Mouse (Mus musculus): ENCODE data around the gene Cep97. TPM values are rescaled to one million over a fixed set of nuclear protein-coding genes. Genes with fewer than 3 reads are reported as not detected.

The Cep97 gene
- polyA plus RNA-seq, 1 experiment: 4.6 TPM

DNA sequence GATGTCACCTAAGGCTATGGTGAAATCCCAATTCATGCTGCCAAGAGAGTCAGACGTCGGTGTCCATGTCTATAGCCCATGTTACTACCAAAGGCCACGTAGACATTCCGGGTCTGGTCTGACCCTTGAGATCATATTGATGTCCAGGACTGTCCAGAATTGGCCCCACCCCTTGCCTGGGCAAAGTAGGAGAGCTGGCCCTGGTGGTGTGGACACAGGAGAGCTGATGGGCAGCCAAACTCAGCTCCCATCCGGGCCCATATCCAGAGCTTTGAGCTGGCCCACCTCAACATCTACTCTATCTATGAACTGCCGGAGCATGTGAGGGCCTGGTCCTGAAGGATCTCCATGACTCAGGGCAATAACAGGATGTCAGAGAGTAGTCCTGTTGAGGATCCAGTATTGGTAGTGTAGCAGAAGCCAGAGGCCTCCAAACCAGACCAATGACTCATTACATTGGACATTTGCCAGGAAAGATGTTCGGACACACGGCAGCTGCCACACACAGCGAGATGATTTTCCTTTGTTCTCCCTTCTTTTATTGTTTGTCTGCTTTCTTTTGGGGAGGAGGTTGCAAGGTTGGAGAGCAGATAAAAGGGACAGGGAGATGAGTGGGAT lies 36.2 kb downstream of the Cep97 start:
- Histone ChIP-seq H3ac (ENCODE audit: control insufficient read depth, insufficient read length) (no peak overlapping the region), H3K79me2 (ENCODE audit: control insufficient read depth, insufficient read depth) (peaks cover 4% of the 10 kb centered on the region), H3K4me3 (no peak overlapping the region), H3K27me3 (ENCODE audit: control insufficient read depth, insufficient read depth, insufficient read length) (no peaks in the 10 kb centered on the region), H3K4me2 (ENCODE audit: low read depth) (peak overlapping the region; percentile 25), H3K36me3 (ENCODE audit: control insufficient read depth, insufficient read depth) (no peaks in the 10 kb centered on the region)
- no peak for TF ChIP-seq USF1 (IDR thresholded peaks at IDR 0.05; ENCODE audit: low read depth)
- TF ChIP-seq SRF (IDR thresholded peaks at IDR 0.05; ENCODE audit: control insufficient read depth, insufficient read length, low read depth): no peak
- TF ChIP-seq MYOD1 (IDR thresholded peaks at IDR 0.05; ENCODE audit: control insufficient read depth in 1 of 3, insufficient read length in 2 of 3, low read depth in 2 of 3): peak in 2 of 3 experiments; percentile 45 to 47
- no peak for TF ChIP-seq TCF12 (IDR thresholded peaks at IDR 0.05; ENCODE audit: insufficient read depth, poor library complexity, severe bottlenecking)
- no peak for TF ChIP-seq E2F4 (IDR thresholded peaks at IDR 0.05; ENCODE audit: insufficient read depth)
- no peak for TF ChIP-seq TCF3 (IDR thresholded peaks at IDR 0.05; ENCODE audit: insufficient read length, low read depth)
- TF ChIP-seq REST (IDR thresholded peaks at IDR 0.05; ENCODE audit: insufficient read depth, insufficient read length): no peak
- peak in 1 of 3 experiments; percentile 6 for TF ChIP-seq MYOG (IDR thresholded peaks at IDR 0.05; ENCODE audit: control insufficient read depth in 1 of 3, insufficient read depth in 1 of 3, insufficient read length in 2 of 3, low read depth in 2 of 3)
- TF ChIP-seq POLR2A (IDR thresholded peaks at IDR 0.05; ENCODE audit: insufficient read length, low read depth): no peak
- no peak for TF ChIP-seq MAX (IDR thresholded peaks at IDR 0.05; ENCODE audit: low read depth)
- no peak for TF ChIP-seq CEBPB (IDR thresholded peaks at IDR 0.05; ENCODE audit: insufficient read depth, poor library complexity, severe bottlenecking)
- no peak for TF ChIP-seq POLR2AphosphoS2 (IDR thresholded peaks at IDR 0.05; ENCODE audit: insufficient read length, low read depth)

DNA sequence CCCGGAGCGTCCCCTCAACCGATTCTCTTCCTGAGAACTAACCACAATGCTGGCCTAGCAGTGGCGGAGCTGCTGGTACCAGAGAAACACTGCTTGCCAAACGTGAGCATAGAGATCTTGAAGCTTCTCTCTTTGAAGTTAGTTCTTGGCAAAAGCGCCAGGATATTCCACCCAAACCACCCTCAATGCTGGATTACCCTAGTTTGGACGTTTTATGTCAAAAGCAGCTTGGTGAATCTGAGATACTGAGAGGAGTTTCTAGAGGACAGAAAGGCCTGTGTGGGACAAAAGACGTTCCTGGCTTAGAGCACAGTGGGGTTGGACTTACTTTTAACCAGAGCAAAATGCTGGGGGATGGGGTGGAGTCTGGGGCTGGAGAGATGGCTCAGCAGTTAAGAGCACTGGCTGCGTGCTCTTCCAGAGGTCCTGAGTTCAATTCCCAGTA lies 39.0 kb downstream of the Cep97 start:
- Histone ChIP-seq H3K79me2 (ENCODE audit: control insufficient read depth, insufficient read depth) (peaks cover 4% of the 10 kb centered on the region), H3K36me3 (ENCODE audit: control insufficient read depth, insufficient read depth) (no peaks in the 10 kb centered on the region), H3K4me2 (ENCODE audit: low read depth) (peak overlapping the region; percentile 83), H3ac (ENCODE audit: control insufficient read depth, insufficient read length) (peak overlapping the region; percentile 68), H3K27me3 (ENCODE audit: control insufficient read depth, insufficient read depth, insufficient read length) (no peaks in the 10 kb centered on the region), H3K4me3 (peak overlapping the region; percentile 44)
- TF ChIP-seq TCF12 (IDR thresholded peaks at IDR 0.05; ENCODE audit: insufficient read depth, poor library complexity, severe bottlenecking): no peak
- no peak for TF ChIP-seq TCF3 (IDR thresholded peaks at IDR 0.05; ENCODE audit: insufficient read length, low read depth)
- no peak for TF ChIP-seq MYOD1 (IDR thresholded peaks at IDR 0.05; ENCODE audit: control insufficient read depth in 1 of 3, insufficient read length in 2 of 3, low read depth in 2 of 3)
- TF ChIP-seq USF1 (IDR thresholded peaks at IDR 0.05; ENCODE audit: low read depth): no peak
- TF ChIP-seq CEBPB (IDR thresholded peaks at IDR 0.05; ENCODE audit: insufficient read depth, poor library complexity, severe bottlenecking): no peak
- TF ChIP-seq E2F4 (IDR thresholded peaks at IDR 0.05; ENCODE audit: insufficient read depth): no peak
- no peak for TF ChIP-seq MYOG (IDR thresholded peaks at IDR 0.05; ENCODE audit: control insufficient read depth in 1 of 3, insufficient read depth in 1 of 3, insufficient read length in 2 of 3, low read depth in 2 of 3)
- no peak for TF ChIP-seq SRF (IDR thresholded peaks at IDR 0.05; ENCODE audit: control insufficient read depth, insufficient read length, low read depth)
- no peak for TF ChIP-seq MAX (IDR thresholded peaks at IDR 0.05; ENCODE audit: low read depth)
- no peak for TF ChIP-seq POLR2A (IDR thresholded peaks at IDR 0.05; ENCODE audit: insufficient read length, low read depth)

DNA sequence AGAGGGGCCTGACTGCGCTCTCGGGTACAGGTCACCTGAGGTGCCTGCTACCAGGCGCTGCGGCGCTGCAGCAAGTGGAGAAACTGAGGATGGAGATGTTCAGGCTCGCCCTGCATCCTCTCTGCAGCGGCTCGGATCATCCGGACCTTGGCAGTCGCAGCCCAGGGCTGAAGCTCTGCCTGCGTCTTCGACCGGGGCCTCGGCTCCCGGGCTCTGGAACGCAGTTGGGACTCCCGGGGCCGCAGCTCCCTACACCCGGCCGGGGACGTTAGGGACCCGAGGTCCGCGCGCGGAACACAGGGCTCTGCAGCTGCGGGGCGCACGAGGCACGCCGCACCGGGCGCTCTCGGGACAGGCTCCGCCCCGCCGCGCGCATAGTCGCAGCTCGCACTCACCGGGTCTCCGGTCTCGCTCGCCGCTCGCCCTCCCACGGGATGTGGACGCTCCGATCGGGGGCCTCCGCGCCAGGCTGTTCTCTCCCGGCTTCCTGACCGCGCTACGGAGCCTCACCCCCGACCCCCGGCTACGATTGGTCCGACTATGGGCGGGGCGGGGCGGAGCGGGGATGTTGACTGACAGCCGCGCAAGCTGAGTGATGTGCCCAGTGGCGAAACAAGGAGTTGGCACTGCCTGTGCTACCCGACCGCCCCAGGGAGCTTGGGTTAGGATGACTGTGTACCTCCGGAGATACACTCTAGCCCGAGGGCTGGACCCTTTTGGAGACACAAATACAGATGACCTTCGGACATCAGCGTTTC lies 39.6 kb downstream of the Cep97 start, which contains the start of gene Nxpe3:
Gene Nxpe3, minus strand, starts transcription at position 393 of the 758 bp plus-strand sequence.
- Histone ChIP-seq H3K36me3 (ENCODE audit: control insufficient read depth, insufficient read depth) (no peaks in the 10 kb centered on the region), H3ac (ENCODE audit: control insufficient read depth, insufficient read length) (peak within 1 kb of the TSS; percentile 68), H3K79me2 (ENCODE audit: control insufficient read depth, insufficient read depth) (peaks cover 4% of the 10 kb centered on the region), H3K27me3 (ENCODE audit: control insufficient read depth, insufficient read depth, insufficient read length) (no peaks in the 10 kb centered on the region), H3K4me2 (ENCODE audit: low read depth) (peak within 1 kb of the TSS; percentile 83), H3K4me3 (peak within 1 kb of the TSS; percentile 44)
- TF ChIP-seq CEBPB (IDR thresholded peaks at IDR 0.05; ENCODE audit: insufficient read depth, poor library complexity, severe bottlenecking): no peak
- peak in 1 of 3 experiments; percentile 7 for TF ChIP-seq MYOD1 (IDR thresholded peaks at IDR 0.05; ENCODE audit: control insufficient read depth in 1 of 3, insufficient read length in 2 of 3, low read depth in 2 of 3)
- no peak for TF ChIP-seq TCF12 (IDR thresholded peaks at IDR 0.05; ENCODE audit: insufficient read depth, poor library complexity, severe bottlenecking)
- TF ChIP-seq POLR2AphosphoS2 (IDR thresholded peaks at IDR 0.05; ENCODE audit: insufficient read length, low read depth): no peak
- TF ChIP-seq USF1 (IDR thresholded peaks at IDR 0.05; ENCODE audit: low read depth): no peak
- peak in 1 of 3 experiments; percentile 10 for TF ChIP-seq MYOG (IDR thresholded peaks at IDR 0.05; ENCODE audit: control insufficient read depth in 1 of 3, insufficient read depth in 1 of 3, insufficient read length in 2 of 3, low read depth in 2 of 3)
- TF ChIP-seq E2F4 (IDR thresholded peaks at IDR 0.05; ENCODE audit: insufficient read depth): no peak
- TF ChIP-seq POLR2A (IDR thresholded peaks at IDR 0.05; ENCODE audit: insufficient read length, low read depth): peak; percentile 64
- no peak for TF ChIP-seq SRF (IDR thresholded peaks at IDR 0.05; ENCODE audit: control insufficient read depth, insufficient read length, low read depth)
- TF ChIP-seq MAX (IDR thresholded peaks at IDR 0.05; ENCODE audit: low read depth): no peak
- no peak for TF ChIP-seq REST (IDR thresholded peaks at IDR 0.05; ENCODE audit: insufficient read depth, insufficient read length)
- no peak for TF ChIP-seq TCF3 (IDR thresholded peaks at IDR 0.05; ENCODE audit: insufficient read length, low read depth)

DNA sequence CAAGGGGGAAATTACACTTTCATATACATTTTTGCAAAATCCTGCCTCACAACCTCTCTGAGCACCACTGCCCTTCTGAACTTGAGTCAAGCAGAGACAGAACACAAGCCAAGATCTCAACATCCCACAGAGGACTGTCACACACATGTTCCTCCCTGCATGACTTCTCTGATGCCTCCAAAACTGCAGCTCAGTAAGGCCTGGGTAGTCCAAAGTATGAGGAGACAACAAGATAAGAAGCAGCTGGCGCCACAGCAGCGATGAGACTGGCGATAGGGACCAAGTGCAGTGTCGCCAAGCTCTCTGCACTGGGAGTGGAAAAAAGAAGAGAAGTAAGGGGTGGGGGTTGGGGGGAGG lies 40.1 kb downstream of the Cep97 start:
- Histone ChIP-seq H3K36me3 (ENCODE audit: control insufficient read depth, insufficient read depth) (no peaks in the 10 kb centered on the region), H3K27me3 (ENCODE audit: control insufficient read depth, insufficient read depth, insufficient read length) (no peaks in the 10 kb centered on the region), H3K4me3 (peak overlapping the region; percentile 44), H3ac (ENCODE audit: control insufficient read depth, insufficient read length) (peak overlapping the region; percentile 68), H3K4me2 (ENCODE audit: low read depth) (peak overlapping the region; percentile 83), H3K79me2 (ENCODE audit: control insufficient read depth, insufficient read depth) (peaks cover 4% of the 10 kb centered on the region)
- TF ChIP-seq REST (IDR thresholded peaks at IDR 0.05; ENCODE audit: insufficient read depth, insufficient read length) (no peak), SRF (IDR thresholded peaks at IDR 0.05; ENCODE audit: control insufficient read depth, insufficient read length, low read depth) (no peak), POLR2AphosphoS2 (IDR thresholded peaks at IDR 0.05; ENCODE audit: insufficient read length, low read depth) (no peak), POLR2A (IDR thresholded peaks at IDR 0.05; ENCODE audit: insufficient read length, low read depth) (no peak), TCF12 (IDR thresholded peaks at IDR 0.05; ENCODE audit: insufficient read depth, poor library complexity, severe bottlenecking) (no peak), MYOG (IDR thresholded peaks at IDR 0.05; ENCODE audit: control insufficient read depth in 1 of 3, insufficient read depth in 1 of 3, insufficient read length in 2 of 3, low read depth in 2 of 3) (no peak), CEBPB (IDR thresholded peaks at IDR 0.05; ENCODE audit: insufficient read depth, poor library complexity, severe bottlenecking) (no peak), MAX (IDR thresholded peaks at IDR 0.05; ENCODE audit: low read depth) (no peak), E2F4 (IDR thresholded peaks at IDR 0.05; ENCODE audit: insufficient read depth) (no peak), TCF3 (IDR thresholded peaks at IDR 0.05; ENCODE audit: insufficient read length, low read depth) (no peak), MYOD1 (IDR thresholded peaks at IDR 0.05; ENCODE audit: control insufficient read depth in 1 of 3, insufficient read length in 2 of 3, low read depth in 2 of 3) (no peak), USF1 (IDR thresholded peaks at IDR 0.05; ENCODE audit: low read depth) (no peak)

Measured in myocyte (in vitro differentiated cells).